Mouse (Mus musculus): Measurements from ENCODE around the gene Palmd. TPM values are rescaled to one million over a fixed set of nuclear protein-coding genes. Genes with fewer than 3 reads are reported as not detected.

Gene Palmd
- 0.32 and 0.90 TPM in 2 replicates for polyA plus RNA-seq (2012; rRNA removed)

GRCm38 (mm10) chr3:116968540-116968997, at the start of gene Palmd:
Gene Palmd (minus strand): TSS chr3:116968987.

DNA sequence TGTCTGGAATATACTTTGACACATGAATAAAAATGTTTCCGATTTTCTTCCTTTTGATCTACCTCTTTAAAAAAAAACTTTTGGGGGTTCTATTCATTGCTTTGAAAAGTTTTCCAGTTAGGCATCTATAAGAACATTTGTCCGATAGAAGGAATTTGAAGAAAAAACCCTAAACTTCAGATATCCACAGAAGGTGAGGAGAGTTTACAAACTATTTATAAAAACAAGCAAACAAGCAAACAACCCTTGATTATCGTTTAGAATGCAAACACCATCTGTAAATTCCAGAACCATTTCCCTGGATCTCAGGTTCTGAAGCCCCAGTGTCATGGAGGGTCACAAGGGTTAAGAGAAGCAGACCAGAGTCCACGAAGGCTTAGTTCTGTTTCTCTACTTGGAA, 820 bp downstream of the Palmd start, which contains the start of gene 4930455H04Rik:
Gene 4930455H04Rik, plus strand, starts transcription at position 301 of the 400 bp plus-strand sequence.

Other genes with a start within 250 kb of the Palmd start
- 1.4 and 2.0 TPM in 2 replicates for gene Agl, start 160.8 kb downstream of the Palmd start, polyA plus RNA-seq (2012; rRNA removed)
- 15.3 and 16.6 TPM in 2 replicates for gene Frrs1, start 109.5 kb downstream of the Palmd start, polyA plus RNA-seq (2012; rRNA removed)
- not detected in 2 replicates for gene 4930455H04Rik, start 720 bp downstream of the Palmd start, polyA plus RNA-seq (2012; rRNA removed)